Mouse (Mus musculus) right cerebral cortex, postnatal 25 days (tissue): ENCODE data around the gene Sfn.
A peak's percentile ranks its signal among the peaks of the same experiment; 100 is the strongest.

Source experiments
- DNase-seq: peaks from one replicate; pipeline ENCODE4 v3.0.0; 2022

The Sfn gene

DNA sequence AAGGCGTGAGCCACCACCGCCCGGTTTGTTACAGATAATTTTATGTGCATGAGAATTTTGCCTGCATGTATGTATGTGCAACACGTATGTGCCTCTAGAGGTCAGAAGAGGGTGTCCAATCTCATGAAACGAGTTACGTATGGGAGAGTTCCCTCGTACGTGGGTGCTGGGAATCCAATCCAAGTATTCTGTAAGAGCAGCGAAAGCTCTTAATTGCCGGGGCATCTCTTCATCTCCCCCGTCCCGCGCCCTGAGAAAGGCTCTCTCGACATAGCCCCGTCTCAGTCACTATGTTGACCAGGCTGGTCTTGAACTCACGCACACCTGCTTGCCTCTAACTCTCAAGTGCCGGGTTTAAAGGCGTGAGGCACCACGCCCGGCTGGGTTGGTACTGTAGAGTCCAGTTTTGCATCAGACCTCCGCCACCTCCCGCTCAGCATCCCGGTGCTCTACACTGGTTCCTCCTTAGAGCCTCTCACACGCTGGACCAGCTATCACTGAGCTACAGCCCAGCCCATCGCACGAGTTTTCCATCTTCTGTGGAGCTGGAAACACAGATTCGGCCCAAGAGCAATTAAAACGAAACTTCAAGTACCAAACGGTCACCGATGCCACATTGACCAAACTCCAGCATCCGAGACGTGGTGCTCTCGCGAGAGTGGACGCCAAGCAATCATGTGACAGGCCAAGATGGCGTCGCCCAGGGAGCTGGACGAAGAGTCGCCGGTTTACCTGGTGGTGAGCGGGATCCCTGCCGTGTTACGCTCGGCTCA lies 27.7 kb downstream of the Sfn start, which contains the start of gene Gpatch3:
Gene Gpatch3, plus strand, starts transcription at position 676 of the 773 bp plus-strand sequence.
- peak; percentile 91 for DNase-seq

- no peak for DNase-seq
These were observed 31.9 kb downstream of the Sfn start for GRCm38 (mm10) chr4:133570066-133570466.

DNA sequence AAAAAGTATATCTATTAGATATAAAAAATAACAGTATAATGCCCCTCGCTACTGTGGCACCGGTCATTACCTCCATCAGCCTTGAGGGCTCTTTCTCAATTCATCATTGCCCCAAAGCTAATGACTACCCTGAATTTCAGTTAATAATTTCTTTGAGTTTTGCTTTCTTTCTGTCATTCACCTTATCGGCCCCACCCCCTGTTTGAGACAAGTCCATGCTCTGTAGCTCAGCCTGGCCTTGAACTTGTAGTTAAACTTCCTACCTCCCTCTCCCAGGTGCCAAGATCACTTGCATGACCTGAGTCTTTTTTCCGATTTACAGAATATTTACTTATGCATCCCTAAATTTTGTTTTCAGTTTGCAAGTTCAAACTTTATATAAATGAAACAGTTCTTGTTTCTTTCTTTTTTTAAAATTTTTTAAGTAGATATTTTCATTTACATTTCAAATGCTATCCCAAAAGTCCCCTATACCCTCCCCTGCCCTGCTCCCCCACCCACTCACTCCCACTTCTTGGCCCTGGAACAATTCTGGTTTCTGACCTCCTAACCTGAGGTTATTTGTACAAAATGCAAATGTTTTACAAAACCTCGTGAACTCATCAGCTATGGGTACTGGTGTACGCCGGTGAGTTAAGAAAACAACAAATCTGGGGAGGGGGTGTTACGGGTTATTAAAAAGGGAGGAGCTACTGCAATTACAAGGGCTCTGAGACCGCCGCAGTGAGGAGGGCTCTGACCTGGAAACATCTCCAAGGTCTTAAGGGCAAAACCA lies 32.5 kb downstream of the Sfn start:
- no peak for DNase-seq

- DNase-seq, result no peak
These were observed 34.7 kb downstream of the Sfn start for GRCm38 (mm10) chr4:133567251-133567650.

GRCm38 (mm10) chr4:133563123-133563571 lies 38.8 kb downstream of the Sfn start:
- no peak for DNase-seq

GRCm38 (mm10) chr4:133561622-133562021 lies 40.3 kb downstream of the Sfn start:
- no peak for DNase-seq

GRCm38 (mm10) chr4:133559846-133560245 lies 42.1 kb downstream of the Sfn start:
- no peak for DNase-seq

DNA sequence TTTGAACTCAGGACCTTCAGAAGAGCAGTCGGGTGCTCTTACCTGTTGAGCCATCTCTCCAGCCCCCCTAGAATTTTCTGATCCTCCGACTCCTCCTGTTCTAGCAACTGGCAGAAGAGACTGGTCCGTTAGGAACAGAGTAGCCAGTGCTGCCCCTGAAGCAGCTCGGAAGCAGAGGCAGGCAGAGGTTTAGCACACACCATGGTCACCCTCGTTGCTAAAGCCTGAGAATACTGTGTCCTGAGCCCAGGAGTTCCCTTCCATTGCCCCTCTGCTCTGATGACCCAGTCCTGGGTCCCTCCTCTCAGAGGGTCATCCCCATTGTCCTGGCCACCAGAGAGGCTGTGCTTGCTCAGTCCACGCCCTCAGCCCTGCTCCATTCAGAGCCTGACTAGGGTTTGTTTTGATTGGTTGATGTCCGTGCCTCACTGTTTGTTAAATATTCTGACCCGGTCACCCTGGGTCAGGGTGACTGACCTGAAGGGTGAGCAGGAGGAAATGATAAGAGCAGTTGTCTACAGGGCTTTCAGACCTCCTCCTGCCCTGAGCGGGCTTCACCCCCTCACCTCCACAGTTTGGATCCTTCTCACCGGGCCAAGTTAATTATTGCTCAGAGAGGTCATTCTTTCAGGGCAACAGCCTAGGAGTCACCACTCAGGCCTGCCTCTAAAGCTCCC lies 44.8 kb downstream of the Sfn start:
- DNase-seq, result no peak

DNA sequence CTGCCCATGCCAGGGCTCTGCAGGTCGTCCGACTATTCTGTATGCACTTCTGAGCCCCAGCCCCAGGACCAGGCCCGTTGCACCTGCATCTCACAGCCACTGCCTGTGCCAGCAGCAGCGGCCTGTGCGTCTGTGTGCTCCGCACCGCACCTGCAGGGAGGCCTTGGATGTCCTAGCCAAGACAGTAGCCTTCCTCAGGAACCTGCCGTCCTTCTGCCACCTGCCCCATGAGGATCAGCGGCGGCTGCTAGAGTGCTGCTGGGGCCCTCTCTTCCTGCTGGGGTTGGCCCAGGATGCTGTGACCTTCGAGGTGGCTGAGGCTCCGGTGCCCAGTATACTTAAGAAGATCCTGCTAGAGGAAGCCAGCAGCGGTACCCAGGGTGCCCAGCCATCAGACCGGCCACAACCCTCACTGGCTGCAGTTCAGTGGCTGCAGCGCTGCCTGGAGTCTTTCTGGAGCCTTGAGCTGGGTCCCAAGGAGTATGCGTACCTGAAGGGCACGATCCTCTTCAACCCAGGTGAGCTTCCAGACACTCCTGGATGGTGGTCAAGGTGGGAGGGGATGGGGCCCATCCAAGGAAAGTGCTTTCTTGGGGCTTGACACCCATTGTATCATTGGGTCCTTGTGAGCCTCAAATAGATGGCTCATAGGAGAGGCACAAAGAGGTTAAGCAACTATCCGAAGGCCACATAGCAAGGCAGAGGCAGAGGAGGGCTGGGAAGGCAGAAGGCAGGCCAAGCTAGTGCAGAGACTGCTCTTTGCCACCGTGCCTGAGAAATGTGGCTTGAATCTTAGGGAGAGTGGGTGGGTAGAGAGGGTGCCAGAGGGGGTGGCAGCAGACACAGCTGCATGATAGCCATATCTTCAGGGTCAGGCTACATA lies 48.3 kb downstream of the Sfn start:
- no peak for DNase-seq

DNA sequence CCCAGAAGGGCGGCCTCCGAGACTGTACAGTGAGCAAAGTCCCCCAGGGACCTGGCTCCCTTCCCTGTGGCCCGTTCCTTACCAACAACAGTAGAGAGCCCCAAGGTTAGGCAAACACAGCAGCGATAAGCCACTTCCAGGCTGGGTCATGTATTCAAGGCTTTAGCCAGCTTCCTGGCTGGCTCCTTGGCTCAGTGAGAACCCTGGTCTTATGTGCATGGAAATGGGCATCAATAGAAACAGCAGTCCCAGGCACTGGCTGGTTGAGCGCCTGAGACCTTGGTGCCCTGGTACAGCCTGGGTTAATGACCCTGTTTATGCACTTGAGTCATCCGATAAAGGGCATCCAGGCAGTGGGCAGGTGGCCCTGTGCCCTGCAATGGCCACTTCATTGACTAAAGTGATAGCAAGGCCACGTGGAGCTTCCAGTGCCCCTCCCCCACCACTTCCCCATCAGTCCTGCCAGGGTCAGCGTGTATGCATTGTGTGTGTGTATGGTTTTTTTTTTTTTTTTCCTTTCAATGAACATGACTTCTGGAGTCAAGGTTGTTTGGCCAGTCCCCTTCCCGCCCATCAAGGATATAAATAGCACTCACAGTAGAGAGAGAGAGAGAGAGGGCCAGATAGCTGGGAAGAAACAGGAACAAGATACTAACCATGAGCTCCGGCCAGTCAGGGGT lies 49.1 kb downstream of the Sfn start, which contains the start of gene Nr0b2:
Gene Nr0b2, plus strand, starts transcription at position 609 of the 680 bp plus-strand sequence.
- DNase-seq, result no peak

DNA sequence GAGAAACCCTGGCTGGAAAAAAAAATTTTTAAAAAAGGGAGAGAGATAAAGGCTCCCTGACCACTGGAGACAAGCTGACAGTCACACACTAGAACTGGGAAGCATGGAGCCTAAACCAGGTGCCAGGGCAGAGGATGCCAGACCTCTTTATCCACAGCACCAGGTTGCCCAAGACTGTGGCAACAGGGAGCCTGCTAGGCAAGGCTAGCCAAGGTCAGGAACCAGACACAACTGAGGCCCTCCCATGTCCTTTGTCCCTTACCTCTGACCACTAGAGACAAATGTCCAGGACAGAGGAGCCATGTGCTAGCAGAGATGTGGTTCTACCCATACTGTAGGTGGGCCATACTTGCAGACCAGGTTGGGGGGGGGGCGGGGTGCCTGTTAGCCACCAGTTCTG lies 49.9 kb downstream of the Sfn start:
- DNase-seq, result no peak
